Mouse (Mus musculus) right cerebral cortex, postnatal 36 days (tissue): ENCODE results near the gene Dnmt3a.

Source experiments
- DNase-seq, 2 experiments: peaks; one replicate each; pipeline ENCODE4 v3.0.0; 2022; ENCODE audit warnings: low spot score in 2 of 2, mixed read lengths in 1 of 2

Dnmt3a gene

DNA sequence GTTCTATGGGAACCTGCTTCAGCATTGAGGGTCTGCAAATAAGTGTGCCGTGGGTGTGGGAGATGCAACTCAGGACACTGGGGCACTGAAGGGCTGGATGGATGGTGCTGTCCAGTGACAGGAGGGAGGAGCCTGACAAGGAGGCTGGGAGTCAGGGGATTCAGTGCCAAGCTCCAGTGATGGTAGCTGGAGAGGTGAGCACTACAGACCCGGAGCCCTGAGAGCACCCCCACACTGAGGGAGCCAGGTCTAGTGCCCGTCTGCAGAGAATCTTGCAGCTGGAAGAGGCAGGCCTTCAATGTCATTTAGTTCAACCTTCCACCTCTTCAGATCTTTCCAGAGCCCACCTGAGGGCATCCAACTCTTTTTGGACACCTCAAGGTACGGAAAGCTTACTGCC, at the start of gene Dnmt3a:
TSS of gene Dnmt3a (plus strand) at position 156 of the 400 bp plus-strand sequence.
- no peak for DNase-seq

DNA sequence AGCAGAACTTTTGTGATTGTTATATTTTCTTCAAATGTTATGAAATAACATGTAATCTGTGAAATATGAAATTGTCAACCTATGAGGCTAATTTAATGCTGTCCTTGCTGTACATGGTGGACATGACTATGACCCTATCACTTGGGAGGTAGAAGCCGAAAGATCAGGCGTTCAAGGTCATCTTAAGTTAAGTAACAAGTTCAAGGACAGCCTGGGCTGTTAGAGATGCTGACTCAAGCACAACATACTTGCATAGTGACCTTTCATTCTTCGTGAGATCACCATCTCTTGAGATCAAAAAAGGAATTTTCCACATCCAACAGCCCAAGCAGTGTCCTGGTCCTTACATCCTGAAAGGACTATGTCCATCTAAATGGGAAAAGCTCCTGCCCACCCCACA, 49.6 kb upstream of the Dnmt3a start:
- DNase-seq, result no peak

DNA sequence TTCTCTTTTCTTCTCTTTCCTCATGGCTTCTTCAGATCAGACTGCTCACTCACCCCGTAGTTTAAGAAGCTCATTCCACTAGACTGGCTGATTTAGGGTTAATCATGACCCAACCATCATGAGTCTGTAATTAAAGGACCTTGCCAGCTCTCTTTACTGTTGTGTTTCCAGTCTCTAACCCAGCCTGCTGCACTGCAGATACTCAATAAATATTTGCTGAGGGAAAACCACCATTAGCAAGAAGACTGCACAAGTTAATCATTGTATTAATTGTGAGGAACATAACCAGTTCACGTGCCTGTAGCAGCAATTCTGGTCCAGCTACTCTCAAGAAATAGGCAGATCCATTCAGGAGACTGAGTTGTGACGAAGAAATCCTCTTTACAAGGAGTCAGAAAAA, 47.7 kb upstream of the Dnmt3a start:
- no peak for DNase-seq

DNA sequence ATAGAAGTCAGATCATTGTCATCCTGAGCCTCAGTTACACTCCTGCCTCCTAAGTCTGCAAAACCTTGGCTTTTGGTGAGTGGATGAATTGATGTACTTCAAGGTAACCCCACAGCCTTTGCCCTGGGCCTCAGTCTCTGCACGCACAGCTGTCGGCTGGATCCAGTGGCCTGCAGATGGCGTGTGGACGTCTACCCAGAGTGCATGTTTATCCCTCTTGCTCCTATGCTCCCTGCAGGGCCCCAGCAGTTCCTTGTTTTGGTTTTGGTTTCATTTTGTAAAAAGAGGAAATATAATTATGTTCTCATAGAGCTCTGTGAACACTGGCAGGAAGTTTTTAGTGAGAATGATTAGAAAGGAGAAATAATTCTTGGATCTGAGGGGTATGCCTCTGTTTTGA, 46.4 kb upstream of the Dnmt3a start:
- no peak for DNase-seq

DNA sequence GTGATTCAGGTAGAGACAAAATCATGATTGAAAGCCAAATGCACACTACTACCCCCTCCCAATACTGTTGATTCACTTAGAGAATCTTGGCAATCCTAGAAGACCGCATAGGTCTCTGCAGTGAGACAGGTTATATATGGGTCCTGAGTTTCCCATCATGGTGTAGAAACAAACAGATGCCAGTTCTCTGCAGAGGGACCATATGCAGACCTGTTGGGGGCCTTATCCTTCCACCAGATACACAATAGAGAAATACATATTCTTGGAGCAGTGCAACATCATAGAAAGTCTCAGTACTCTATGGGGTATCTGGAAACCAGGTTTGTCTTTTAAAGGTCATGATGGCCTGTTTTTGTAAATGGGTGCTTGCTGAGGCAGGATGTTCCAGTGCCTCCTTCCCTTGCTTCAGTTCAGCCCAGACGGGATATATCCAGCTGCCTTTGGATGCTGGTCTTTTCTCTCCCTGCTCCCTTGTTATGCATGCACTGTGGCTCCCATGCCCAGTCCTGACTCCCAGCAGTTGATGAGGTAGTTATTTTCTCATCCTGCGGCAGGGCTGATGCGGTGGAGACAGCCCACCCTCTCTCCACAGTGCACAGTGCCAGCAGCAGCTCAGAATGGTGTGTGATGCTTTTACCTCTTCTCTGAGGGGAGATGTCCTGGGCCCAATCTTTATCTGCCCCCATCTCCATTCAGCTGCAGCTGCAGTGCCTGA, 44.8 kb upstream of the Dnmt3a start:
- DNase-seq, result no peak

DNA sequence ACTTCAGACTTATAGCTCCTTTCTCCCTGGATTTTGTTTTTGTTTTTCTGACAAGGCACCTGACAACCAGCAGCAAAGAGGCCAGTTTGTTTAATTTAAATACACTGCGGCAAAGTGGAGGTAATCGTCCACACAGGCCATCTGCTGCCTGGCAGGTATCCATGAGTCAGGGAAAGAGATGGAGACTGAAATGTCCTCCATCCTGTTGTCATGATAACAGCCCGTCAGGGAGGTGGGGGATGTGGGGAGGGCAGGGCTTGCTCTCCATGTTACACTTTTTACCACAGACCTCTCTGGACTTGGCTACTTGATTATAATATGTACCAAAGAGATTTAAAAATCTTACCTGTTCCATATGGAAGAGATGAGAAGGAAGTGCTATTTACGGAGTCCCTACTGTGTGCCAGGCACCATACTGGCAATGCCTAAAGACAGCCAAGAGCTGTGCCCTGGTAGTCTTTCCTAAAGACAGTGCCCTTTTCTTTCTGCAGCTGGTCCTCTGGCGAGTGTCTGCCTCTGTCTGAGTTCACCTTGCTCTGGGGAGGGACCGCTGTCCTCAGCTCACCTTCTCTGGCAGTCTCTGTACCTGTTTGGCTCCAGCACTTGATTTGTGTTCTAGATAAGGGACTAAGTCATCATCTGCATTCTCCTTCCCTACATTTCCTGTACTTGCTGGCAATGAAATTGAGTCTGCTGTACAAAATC, 44.1 kb upstream of the Dnmt3a start:
- DNase-seq, result no peak

DNA sequence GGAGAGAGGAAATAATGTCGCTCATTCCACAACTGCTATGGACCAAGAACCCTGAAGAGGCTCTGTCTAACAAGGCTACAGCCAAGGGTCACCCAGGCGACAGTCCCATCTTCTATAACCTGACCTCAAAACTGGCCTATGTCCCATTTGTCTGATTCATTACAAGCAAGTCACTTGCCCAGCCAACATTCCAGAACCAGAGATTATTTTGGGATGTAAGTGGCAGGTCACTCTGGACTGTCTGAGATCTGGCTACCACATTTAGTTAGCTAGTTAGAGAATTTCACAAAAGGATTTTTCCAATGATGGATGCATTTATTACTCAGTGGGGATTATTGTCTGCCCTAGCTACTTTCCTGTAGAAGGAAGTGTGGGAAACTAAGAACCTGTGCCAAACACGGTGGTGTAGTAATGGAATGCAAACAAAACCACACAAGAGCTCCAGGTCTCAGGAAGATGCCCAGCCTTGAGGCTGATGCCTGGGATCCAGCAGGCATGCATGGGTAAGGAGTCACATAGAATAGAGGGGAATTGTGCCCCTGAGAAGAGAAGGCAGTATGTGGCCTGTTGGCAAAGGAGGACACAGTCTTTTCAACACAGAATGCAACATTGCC, 41.5 kb upstream of the Dnmt3a start:
- DNase-seq, result no peak

DNA sequence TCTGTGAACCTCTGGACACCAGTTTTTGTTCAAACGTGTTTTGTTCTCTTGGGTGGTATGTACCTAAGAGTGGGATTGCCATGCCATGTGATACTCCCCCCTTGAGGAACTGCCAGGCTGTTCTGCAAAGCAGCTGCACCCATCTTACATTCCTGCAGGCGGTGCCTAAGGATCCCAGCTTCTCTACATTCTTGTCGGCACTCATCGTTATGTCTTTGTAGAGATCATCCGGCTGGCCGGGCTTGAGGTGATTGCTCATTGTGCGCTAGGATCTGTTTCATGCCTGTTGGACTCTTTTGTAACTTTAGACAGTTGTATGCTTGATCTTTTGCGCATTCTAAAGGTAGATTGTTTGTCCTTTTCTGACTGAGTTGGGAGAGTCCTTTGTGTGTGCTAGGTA, 38.4 kb upstream of the Dnmt3a start:
- no peak for DNase-seq

DNA sequence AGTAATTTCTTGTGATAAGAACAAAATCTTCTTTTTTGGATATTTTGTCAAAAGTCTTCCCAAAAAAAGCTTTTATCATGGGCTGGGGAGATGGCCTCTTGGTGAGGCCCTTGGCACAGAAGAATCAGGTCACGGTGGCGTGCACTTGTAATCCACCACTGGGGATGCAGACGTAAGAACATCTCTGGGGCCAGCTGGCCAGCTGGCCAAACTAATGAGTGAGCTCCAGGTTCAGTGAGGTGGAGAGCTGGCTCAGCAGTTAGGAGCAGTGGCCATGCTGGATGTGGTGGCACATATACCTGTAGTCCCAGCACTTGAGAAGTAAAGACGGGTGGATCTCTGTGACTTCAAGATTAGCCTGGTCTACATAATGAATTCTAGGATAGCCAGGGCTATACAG, 37.4 kb upstream of the Dnmt3a start:
- DNase-seq, result no peak

DNA sequence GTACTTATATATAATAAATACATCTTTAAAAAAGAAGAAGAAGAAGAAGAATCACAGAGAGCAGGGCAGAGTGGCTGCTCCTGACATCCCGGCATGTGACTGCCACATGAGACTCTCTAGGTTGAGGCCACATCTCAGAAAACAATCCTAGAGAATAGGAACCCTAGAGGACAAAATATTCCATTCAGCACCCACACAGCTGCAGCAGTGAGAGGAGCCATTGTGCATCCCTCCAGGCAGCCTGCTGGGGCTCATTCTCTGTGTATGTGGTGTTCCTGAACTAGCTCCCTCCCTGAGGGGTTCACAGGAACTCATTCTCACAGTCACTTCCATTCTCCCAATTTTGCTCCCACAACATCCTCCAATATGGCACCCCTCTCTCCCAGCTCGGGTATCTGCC, 35.3 kb upstream of the Dnmt3a start:
- DNase-seq, result no peak

DNA sequence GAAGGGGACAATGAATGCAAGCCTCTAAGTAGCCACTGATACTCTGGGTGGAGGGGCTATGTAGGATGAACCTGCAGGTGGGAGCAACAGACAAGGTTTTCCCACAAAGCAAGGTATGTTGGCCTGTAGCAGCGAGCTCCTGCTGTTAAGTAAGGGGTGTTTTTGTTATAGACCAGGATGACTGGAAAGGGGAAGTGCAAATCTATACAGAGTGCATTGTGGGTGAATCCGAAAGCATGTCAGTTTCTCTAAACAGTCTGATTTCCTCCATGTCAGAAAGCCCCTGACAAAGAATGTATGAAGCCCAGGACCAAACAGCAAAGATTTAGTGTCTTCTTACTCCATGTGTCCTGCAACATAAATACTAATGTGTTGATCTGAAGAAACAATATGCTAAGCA, 34.7 kb upstream of the Dnmt3a start:
- DNase-seq, result no peak

DNA sequence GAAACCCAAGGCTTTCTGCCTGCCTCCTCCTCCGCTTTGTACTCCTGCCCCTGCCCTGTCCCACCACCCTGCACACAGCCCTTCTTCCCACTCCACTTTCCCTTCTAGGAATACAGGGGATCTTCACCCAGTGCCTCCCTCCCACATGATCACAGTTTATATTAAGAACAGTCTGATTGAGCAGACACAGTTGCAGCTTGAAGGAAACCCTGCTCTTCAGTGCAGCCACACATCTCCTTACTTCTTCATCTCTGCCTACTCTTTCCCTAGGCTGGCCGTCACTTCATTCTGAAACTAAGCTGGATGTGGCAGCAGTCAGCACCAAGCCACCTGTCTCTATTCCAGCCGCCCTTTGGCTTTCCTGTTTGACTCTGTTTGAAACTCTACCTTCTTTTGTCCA, 32.2 kb upstream of the Dnmt3a start:
- DNase-seq, result peak in 1 of 2 experiments; percentile 52

DNA sequence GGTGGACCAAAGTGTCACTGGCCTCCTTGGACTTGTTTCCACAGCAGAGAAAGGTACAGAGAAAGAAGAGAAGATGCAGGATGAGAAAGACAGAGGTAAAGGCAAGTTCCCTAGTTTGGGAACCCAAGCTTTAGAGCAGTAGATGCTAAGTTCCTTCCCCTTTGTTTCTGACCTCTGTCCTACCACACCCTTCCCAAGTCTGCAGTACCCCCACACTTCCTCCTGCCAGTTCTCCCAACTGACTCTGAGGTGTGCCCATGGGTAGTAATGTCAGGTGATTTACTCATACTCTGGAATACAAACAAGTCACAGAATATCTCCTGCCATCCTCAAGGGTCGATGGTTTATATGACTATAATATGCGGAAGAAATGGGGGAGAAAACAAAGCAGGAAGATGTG, 29.8 kb upstream of the Dnmt3a start:
- no peak for DNase-seq

DNA sequence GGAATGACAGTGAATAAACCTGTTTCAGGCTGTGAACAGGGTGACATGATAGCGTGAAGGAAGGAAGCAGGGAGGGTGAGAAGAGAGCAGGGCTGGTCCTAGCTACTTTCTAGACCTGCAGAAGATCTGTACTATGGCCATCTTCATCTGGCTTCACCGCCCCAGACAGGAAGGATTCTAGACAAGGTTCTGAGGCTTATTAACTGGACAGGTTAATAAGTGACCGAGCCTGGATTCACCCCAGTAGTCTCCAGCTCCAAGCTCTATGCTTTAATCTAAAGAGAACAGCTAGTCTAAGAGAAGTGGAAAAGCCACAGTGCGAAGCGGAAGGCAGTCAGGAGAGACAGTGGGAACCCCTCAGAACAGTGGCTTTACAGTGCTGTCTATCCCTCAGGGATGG, 28.1 kb upstream of the Dnmt3a start:
- DNase-seq, result no peak

DNA sequence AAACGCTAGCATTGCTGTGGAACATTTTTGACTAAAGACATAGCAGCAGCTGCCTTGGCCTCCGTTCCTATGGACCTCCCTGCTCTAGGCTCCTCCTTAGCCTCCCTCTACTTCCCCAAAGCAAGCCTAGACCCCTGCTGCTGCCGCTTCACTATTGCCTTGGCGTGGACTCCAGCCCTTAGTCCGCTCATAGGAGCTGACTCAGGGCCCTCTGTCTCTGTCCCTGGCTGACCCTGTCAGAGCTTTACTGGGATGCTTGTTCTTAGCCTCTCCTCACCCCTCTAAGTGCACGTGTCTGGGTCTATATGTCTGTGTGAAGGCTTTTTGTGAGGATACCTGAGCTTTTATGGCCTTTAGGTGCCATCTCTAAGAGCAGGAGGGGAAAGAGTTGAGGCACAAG, 27.5 kb upstream of the Dnmt3a start:
- no peak for DNase-seq

DNA sequence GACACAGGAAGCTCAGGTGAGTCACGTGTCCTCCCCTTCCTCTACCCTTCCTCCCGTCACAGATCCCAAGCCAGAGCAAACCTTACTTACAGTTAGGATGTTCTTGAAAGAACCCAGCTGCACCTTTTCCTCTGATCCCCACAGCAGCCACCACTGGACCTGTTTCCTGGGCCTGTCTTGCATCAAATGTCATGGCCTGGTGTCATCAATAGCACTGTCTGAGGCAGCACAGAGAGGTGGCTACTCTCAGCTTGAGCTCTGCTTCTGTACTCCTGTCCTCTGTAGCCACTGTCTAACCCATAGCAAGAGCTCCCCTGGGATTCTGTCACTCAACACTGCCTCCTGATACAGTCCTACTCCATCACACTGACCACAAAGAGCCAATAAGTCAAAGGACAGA, 26.2 kb upstream of the Dnmt3a start:
- no peak for DNase-seq

DNA sequence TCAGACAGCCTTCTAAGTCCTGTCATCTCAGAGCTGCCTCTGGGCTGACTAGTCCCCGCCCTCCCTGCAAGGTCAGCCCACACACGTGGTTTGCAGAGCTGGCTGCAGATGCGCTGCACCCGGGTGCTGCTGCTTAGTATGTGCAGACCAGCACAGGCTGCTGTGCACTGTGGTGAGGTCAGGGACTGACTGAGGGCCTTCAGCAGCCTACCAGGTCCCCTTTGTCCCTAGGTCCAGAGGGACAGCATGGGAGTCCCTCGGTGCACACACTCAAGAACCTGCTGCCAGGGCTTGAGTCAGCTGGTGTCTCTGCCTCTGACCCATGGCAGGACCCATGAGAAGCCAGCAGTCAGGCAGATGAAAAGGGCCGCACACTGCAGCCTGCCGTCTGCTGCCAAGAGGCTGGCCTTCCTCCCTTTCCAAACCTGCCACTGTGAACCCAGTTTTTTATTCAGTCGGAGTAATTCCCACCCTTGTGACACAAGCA, 25.4 kb upstream of the Dnmt3a start:
- DNase-seq, result peak; percentile 45 to 65

DNA sequence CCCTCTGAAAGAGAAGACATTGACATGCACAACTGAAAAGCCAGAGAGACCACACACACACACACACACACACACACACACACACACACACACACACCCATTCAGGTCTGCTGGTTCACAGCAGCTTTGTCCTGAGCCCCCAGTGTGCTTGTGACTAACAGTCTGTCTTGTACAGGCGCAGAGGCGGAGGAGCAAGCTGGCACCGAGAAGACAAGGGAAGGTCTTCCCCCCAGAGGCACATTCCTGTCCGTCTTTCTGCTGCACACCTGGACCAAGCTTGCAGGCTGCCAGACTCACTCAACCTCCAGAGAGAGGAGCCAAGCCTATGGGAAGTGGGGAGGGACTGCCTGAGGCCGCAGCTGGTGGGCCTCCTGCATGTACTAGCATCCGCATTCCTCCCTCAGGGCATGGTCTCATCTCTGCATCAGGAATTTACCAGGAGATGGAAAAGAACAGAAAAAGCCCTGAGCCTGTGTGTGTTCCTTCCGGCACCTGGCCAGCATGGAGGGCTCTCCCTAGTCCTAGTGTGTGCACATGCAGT, 24.8 kb upstream of the Dnmt3a start:
- no peak for DNase-seq

DNA sequence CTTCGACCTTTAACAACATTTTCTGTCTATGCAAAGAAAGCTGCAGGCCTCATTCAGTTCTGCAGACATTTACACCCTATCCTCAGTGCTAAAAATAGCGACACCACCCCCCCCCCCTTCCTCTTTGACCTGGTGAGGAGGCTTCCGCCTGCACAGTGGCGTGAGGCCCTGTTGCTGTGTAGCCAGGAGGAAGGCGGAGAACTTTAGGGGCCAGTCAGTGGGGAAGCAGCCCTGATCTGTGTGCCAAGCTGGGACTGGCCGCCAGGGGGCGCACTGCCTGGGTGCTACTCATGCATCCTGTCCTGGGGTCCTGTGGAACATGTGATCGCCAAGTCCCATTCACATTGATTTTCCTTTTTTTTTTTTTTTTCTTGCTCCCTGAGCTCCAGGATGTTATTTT, 24.3 kb upstream of the Dnmt3a start:
- DNase-seq, result peak; percentile 76 to 80

DNA sequence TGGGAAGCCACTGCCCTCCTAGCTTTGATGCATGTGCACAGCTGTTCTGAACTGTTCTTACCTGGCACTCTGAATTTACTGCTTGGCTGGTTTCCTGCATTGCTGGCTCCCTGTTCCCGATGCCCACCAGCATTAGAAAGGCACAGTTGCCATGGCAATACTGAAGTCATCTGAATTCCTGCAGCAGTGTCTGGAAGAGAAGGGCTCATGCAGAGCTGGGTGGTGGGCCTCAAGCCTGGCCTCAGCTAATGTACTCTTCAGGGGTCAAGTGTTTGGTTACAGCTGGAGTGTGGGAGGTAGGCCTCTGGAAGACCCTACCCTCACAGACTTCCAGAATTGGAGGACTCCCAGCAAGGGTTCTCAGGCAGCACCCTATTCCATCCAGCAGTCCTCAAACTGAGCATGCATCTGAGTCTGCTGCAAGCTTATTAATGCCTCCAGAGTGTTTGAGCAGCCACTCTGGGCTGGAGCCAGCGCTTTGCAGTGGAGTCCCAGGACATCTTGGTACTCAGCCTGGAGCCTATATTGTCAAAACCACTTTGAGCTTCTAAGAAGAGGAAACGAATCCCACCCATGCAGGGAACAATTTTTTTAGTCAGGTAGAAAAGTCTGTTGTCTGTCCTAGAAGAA, 22.5 kb upstream of the Dnmt3a start:
- DNase-seq, result peak in 1 of 2 experiments; percentile 43

DNA sequence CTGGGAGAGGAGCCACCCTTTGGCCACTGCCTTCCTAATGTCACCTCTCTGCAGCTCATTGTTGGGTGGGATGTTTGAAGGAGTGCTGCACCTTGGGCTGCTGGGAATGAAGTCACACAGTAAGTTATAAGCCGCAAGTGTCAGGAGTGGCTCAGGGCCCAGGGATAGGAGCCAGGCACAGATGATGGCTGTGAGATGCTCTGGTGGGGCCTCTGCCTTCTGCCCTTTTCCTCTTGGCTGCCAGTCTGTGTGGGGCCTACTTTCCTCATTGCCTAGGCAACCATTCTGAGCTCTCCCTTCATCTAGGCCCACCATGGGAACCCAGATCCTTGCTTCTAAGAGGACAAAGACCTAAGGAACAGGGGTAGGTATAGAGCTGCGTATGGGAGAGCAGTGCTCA, 21.5 kb upstream of the Dnmt3a start:
- DNase-seq, result no peak

DNA sequence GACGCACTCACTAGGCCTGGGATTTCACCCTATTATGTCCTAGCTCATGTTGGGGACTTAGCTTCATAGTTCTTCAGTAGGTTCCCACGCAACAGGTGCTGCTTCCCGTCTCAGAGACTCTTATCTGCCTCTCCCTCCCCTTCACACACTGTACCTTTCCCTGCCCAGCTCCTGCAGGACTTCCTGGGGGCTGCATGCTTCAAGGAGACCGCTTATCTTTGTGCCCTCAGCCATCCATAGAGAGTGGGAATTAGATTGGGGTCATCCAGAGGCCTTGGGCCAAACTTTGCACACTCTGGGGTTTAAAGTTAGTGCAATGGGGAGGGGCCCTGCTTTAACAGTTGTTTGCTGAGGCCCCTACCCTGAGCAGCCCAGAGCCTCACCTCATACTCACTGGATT, 21.1 kb upstream of the Dnmt3a start:
- no peak for DNase-seq
